Mouse (Mus musculus) testis, adult 2 months (tissue): ENCODE results near the gene Ankrd39.

ENCODE experiments used
- CTCF ChIP-seq: fragments of 200-500 bp; IDR thresholded peaks from 2 replicates; pipeline ENCODE4 v1.5.1; 2012; ENCODE audit warnings: low read depth, mild to moderate bottlenecking, inconsistent platforms, low read length, moderate library complexity; ENCODE audit not compliant: control insufficient read depth, insufficient read depth, insufficient replicate concordance
- POLR2A ChIP-seq: fragments of 200-500 bp; IDR thresholded peaks from 2 replicates; pipeline ENCODE4 v1.6.1; 2012; ENCODE audit warnings: low read depth, mild to moderate bottlenecking, inconsistent platforms, low read length, moderate library complexity; ENCODE audit not compliant: control insufficient read depth

- TF ChIP-seq CTCF (no peak), POLR2A (no peak)
Observed at GRCm38 (mm10) chr1:36542925-36543324, 4.3 kb downstream of the Ankrd39 start.
